Mouse (Mus musculus): ENCODE measurements at regions not wholly inside any gene's neighbourhood (a gene's known extent, or its start where the extent isn't known, plus 50 kb on each side); places are given as distances from the start of the nearest gene placed in this dataset.

- no peak for TF ChIP-seq CTCF (IDR thresholded peaks at IDR 0.05; ENCODE audit: low read depth, low read length)
- TF ChIP-seq POLR2A (IDR thresholded peaks at IDR 0.05; ENCODE audit: extremely low read depth, insufficient read depth, low read length), result no peak
Observed at GRCm38 (mm10) chr11:28998314-28999106, 132.0 kb upstream of the Pnpt1 start.

All from liver, adult 2 months (tissue).